Mouse (Mus musculus) kidney, postnatal 0 days (tissue): Measurements from ENCODE around the gene Nat8f6. TPM values are rescaled to one million over a fixed set of nuclear protein-coding genes. Genes with fewer than 3 reads are reported as not detected.
A peak's percentile ranks its signal among the peaks of the same experiment; 100 is the strongest.
"Not testable (repeated sequence)": the region's sequence is repeated elsewhere in the genome, so short reads cannot be mapped to it uniquely, and the experiment has no call there.

ENCODE experiments used
- ATAC-seq: fragments of 200-750 bp; cut with Nextera tagmentation; replicated peaks from 2 replicates; pipeline ENCODE4 v1.8.0; 2017; ENCODE audit warnings: low read depth, moderate number of reproducible peaks, moderate TSS enrichment, moderate library complexity; ENCODE audit not compliant: low FRiP score
- DNase-seq: peaks from one replicate; pipeline ENCODE4 v3.0.0-alpha.2; 2016; ENCODE audit warnings: low spot score
- H3K27ac ChIP-seq: fragments of 300-500 bp; sonication (generic); 2 replicates; pipeline ENCODE4 v1.5.1; 2014; ENCODE audit warnings: mild to moderate bottlenecking
- H3K27me3 ChIP-seq: fragments of 300-500 bp; sonication (generic); 2 replicates; pipeline ENCODE4 v1.6.1; 2014; ENCODE audit warnings: low read length, mixed read lengths; ENCODE audit not compliant: insufficient read depth
- H3K36me3 ChIP-seq: fragments of 300-500 bp; sonication (generic); 2 replicates; pipeline ENCODE4 v1.6.1; 2014; ENCODE audit warnings: low read length, mixed read lengths; ENCODE audit not compliant: insufficient read depth
- H3K4me1 ChIP-seq: fragments of 300-500 bp; sonication (generic); replicated peaks from 2 replicates; pipeline ENCODE4 v1.6.1; 2014; ENCODE audit warnings: antibody characterized with exemption, low read length, mixed read lengths; ENCODE audit not compliant: insufficient read depth
- H3K4me2 ChIP-seq: fragments of 300-500 bp; sonication (generic); 2 replicates; pipeline ENCODE4 v1.6.1; 2014; ENCODE audit warnings: mild to moderate bottlenecking, low read length, moderate library complexity, mixed read lengths
- H3K4me3 ChIP-seq: fragments of 300-500 bp; sonication (generic); replicated peaks from 2 replicates; pipeline ENCODE4 v1.5.1; 2014; ENCODE audit warnings: low read depth, low read length
- H3K9ac ChIP-seq: fragments of 300-500 bp; sonication (generic); 2 replicates; pipeline ENCODE4 v1.6.1; 2014; ENCODE audit warnings: low read depth, low read length
- H3K9me3 ChIP-seq: fragments of 300-500 bp; sonication (generic); replicated peaks from 2 replicates; pipeline ENCODE4 v1.6.1; 2016; ENCODE audit warnings: low read length, inconsistent platforms, mixed read lengths
- CTCF ChIP-seq: IDR thresholded peaks from 2 replicates; pipeline ENCODE4 v1.5.1; 2016; ENCODE audit warnings: antibody characterized with exemption, low read depth, mild to moderate bottlenecking, moderate library complexity
- WGBS: fragments of 180-500 bp; shearing (Covaris S2); extraction: QIAGEN DNeasy Blood & Tissue Kit; methylation state at CpG from one replicate; pipeline ENCODE4 v1.1.7; 2014; 5-methylcytosine and 5-hydroxymethylcytosine counted together
- polyA plus RNA-seq: library from polyadenylated mRNA; unstranded; fragments of >200 nt; fragmentation: Nextera tagmentation; extraction: Ambion mirVana; gene quantifications from 2 replicates; pipeline ENCODE4 v1.2.1, GENCODE M21; 2015

Nat8f6 gene
- polyA plus RNA-seq: 0.14 and 0.64 TPM in 2 replicates

DNA sequence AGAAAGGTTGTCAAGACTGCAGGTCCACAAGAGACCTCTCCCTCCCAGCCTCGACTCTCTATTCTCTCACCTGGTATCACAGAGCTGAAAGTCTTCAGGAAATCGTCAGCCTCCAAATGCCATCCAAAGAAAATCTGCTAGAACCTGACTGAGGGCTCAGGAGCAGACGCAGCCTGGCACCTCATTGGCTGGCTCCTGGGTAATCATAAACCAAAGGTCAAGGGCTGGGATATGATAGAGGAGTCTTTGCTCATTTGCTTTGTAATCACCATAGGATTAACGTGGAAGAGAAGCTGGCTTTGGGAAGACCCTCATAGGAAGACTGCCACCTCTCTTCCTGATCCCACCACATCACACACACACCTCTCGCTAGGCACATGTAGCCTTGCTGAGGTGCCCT, at the start of gene Nat8f6, which contains the start of gene Nat8f5:
Nat8f6 (minus strand) TSS at position 118 of the 400 bp plus-strand sequence.
Nat8f5 (minus strand) TSS at position 136 of the 400 bp plus-strand sequence.
- Histone ChIP-seq H3K9me3 (no peaks in the 10 kb centered on the region), H3K4me1 (no peaks in the 10 kb centered on the region), H3K36me3 (no peaks in the 10 kb centered on the region), H3K4me3 (no peak within 1 kb of the TSS), H3K4me2 (no peak within 1 kb of the TSS), H3K27ac (no peak within 1 kb of the TSS), H3K9ac (no peak within 1 kb of the TSS), H3K27me3 (no peaks in the 10 kb centered on the region)
- TF ChIP-seq CTCF: no peak
- 86% methylated on average over 5 of the region's 5 CpGs for WGBS
- no peak for ATAC-seq
- DNase-seq: no peak

DNA sequence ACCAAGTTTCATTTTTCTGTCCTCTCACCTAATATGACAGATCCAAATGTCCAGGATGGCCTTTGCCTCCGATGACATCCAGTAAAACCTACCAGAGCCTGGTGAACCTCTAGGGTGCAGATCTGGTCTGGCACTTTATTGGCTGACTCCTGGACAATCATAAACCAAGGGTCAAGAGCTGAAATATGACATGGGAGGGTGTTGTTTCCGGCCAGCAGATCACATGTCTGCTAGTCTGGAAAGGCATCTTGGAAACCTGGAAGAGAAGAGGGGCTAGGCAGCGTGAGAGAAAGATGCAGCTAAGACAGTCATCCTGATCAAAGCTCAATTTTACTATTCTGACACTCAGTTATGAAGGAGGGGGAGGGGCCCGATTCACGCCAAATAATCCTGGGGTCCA, 48.3 kb upstream of the Nat8f6 start, which contains the start of gene Nat8f2:
Nat8f2 (minus strand) TSS at position 153 of the 400 bp plus-strand sequence.
- not testable (repeated sequence) for H3K27me3 ChIP-seq, DNase-seq, H3K9me3 ChIP-seq, H3K4me3 ChIP-seq, H3K9ac ChIP-seq, H3K4me2 ChIP-seq, H3K36me3 ChIP-seq, H3K4me1 ChIP-seq
- WGBS: 45% methylated on average over 5 of the region's 5 CpGs
- peak; percentile 73; the same call in 1 of the 2 replicates for ATAC-seq
- peak within 1 kb of the TSS; percentile 36; the same call in 1 of the 2 replicates for H3K27ac ChIP-seq

DNA sequence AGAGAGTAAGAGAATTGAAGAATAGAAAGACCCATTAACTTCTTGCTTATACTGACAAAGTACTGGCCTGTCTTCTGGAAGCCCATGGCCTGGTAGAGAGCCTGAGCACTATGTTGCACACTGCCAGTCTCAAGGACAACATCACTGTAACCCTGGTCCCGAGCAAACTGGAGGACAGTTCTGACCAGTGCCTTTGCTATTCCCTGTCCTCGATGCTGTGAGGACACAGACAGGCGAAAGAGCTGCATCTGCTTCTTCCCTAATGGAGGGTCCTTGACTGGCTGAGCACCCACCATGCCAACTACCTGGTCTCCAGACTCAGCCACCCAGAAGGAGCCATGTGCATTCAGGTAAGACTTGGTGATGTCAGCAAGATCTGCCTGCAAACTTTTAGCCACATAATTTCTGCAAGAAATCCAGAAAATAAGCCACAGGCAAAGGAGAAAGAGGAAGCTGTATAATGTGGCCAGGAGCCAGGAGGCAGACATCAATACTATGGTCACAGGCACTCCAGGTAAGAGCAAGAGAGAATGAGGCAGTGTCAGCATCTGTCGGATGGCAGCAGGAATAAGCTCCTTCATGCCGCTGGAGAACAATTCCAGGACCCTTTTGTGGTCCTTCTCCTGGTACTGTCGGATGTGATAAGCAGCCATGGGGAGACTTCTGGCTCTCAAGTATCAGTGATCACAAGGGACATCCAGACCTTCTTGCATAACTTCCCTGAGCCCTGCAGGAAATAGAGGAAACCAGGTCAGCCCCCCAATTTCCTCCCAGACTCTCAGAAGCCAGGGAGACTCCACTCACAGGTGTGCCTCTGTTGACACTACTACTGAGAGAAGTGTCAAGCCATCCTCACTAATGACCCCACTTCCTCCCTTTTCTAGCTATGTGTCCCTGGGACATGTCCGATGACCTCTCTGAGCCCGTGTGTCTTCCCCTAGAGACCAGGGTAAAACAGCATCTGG, 47.3 kb upstream of the Nat8f6 start:
- 58% methylated on average over 8 of the region's 8 CpGs for WGBS
- H3K27ac ChIP-seq: no peak overlapping the region
- H3K4me1 ChIP-seq: no peaks in the 10 kb centered on the region
- peak; percentile 12 for DNase-seq
- TF ChIP-seq CTCF: no peak
- no peaks in the 10 kb centered on the region for H3K9me3 ChIP-seq
- no peak overlapping the region for H3K4me2 ChIP-seq
- no peaks in the 10 kb centered on the region for H3K36me3 ChIP-seq
- no peak overlapping the region for H3K9ac ChIP-seq
- ATAC-seq: no peak
- no peak overlapping the region for H3K4me3 ChIP-seq
- no peaks in the 10 kb centered on the region for H3K27me3 ChIP-seq

DNA sequence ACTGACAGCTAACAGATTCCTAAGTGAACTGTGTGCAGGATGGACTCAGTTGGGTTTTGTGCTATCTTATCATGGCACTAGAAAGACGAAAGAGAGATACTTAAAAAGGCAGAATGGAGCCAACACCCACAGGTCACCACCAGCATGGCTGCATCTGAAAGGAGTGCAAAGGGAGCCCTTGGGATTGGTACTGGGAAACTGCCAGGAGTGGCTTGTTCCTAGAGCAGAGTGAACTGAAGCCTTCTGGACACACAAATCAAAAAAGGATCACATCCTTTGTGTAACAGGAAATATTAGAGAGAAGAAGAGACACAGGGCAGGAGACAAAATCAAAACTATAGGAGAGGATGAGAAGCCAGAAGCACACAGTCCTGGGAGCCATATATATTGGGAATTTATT, 46.2 kb upstream of the Nat8f6 start:
- DNase-seq, ATAC-seq, H3K9ac ChIP-seq, H3K27me3 ChIP-seq, H3K4me3 ChIP-seq, H3K27ac ChIP-seq, H3K4me1 ChIP-seq, H3K4me2 ChIP-seq, H3K36me3 ChIP-seq, H3K9me3 ChIP-seq: not testable (repeated sequence)
- 77% methylated on average over 1 of the region's 1 CpGs for WGBS

DNA sequence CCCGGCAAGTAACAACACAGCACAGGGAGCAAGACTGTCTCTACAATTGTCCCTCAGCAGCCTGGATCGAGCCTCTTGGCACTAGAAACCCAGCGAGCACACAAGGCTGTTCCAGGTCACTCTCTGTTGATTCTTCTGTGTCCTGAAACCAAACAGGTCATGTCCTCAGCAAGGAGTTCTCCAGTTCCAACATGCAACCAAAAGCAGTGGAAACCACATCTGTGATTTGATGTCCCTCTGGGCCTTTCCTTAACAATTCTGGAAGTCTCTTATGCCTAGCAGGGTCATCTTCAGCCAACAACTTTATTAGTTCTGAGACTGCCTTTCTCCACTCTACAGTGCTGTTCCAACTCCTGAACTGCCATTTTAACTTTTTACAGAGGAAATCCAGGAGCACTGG, 45.4 kb upstream of the Nat8f6 start:
- H3K27ac ChIP-seq, H3K4me1 ChIP-seq, ATAC-seq, H3K4me3 ChIP-seq, DNase-seq, H3K36me3 ChIP-seq, H3K27me3 ChIP-seq, H3K9ac ChIP-seq, H3K4me2 ChIP-seq, H3K9me3 ChIP-seq: not testable (repeated sequence)
- WGBS: 90% methylated on average over 3 of the region's 3 CpGs

DNA sequence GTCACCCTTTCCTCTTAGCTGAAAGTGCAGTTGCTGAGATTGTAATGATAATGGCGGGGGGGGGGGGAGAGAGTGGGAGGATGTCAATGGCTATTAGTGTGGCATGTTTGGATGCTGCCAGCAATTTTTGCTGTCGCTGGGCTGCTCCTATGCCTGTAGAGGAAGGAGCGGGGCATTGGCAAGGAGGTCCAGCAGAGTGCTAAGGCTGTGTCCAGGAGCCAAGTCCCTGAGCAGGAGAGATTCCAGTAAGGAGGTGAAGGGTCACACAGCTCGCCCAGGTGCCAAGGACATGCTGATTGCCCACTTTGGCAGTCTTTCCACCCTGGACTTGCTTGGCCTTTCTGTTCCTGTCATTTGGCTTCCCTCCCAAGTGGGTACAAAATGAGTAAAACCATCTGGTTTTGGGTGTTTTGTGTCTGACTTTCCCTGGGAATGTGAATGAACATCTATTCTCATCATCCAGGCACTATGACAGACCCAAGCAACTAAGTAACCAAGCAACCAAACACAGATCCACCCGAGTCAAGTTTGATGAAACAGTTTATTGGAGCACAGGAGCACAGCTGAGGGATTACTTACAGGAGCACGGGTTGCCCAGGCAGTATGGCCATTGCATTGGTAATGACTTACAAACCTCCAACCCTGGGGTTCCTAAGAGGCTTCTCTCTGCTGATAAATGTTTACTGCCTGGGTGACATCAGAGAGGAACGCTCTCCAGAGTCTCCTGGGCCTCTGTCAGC, 44.3 kb upstream of the Nat8f6 start:
- H3K9me3 ChIP-seq, H3K4me1 ChIP-seq, H3K9ac ChIP-seq, H3K4me3 ChIP-seq, DNase-seq, H3K27me3 ChIP-seq, H3K4me2 ChIP-seq, H3K27ac ChIP-seq, ATAC-seq, H3K36me3 ChIP-seq: not testable (repeated sequence)
- 81% methylated on average over 4 of the region's 7 CpGs for WGBS
